Mouse (Mus musculus): ENCODE results near the gene Sbk3. TPM values are rescaled to one million over a fixed set of nuclear protein-coding genes. Genes with fewer than 3 reads are reported as not detected.

Gene Sbk3
- polyA plus RNA-seq, 1 experiment from 2014 or later = 0.25 TPM

DNA sequence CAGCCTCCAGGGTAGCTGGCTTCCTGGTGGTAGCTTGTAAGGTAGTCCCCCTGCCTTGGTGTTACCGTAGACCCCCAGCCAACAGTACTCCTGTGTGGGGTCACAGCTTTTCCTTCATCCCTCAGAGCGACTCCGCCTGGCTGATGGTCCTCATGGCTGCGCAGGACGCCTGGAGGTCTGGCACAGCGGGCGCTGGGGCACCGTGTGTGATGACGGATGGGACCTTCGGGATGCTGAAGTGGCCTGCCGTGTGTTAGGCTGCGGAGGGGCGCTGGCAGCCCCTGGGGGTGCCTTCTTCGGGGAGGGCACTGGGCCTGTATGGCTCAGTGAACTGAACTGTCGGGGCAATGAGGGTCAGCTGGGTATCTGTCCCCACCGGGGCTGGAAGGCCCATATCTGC, 44.1 kb downstream of the Sbk3 start:
- Histone ChIP-seq H3K4me3 (replicated peaks) (no peak overlapping the region), H3K36me3 (no peaks in the 10 kb centered on the region), H3K9me3 (replicated peaks) (no peaks in the 10 kb centered on the region), H3K4me2 (replicated peaks) (no peak overlapping the region), H3K9ac (no peak overlapping the region), H3K27ac (replicated peaks) (no peak overlapping the region), H3K27me3 (no peaks in the 10 kb centered on the region), H3K4me1 (peaks cover 48% of the 10 kb centered on the region)
- ATAC-seq (ENCODE audit: insufficient number of reproducible peaks, low FRiP score, low TSS enrichment, low read depth) = no peak
- WGBS = 78% methylated on average over 16 of the region's 16 CpGs

- Histone ChIP-seq H3K4me1 (peaks cover 51% of the 10 kb centered on the region), H3K9ac (no peak within 1 kb of the TSS), H3K4me3 (replicated peaks) (peak within 1 kb of the TSS; percentile 4; the same call in 1 of the 2 replicates), H3K36me3 (peaks cover 5% of the 10 kb centered on the region), H3K4me2 (replicated peaks) (peak within 1 kb of the TSS; percentile 59; the same call in 1 of the 2 replicates), H3K27me3 (no peaks in the 10 kb centered on the region), H3K27ac (replicated peaks) (peak within 1 kb of the TSS; percentile 91), H3K9me3 (replicated peaks) (no peaks in the 10 kb centered on the region)
- 10% methylated on average over 6 of the region's 6 CpGs for WGBS
- ATAC-seq (ENCODE audit: insufficient number of reproducible peaks, low FRiP score, low TSS enrichment, low read depth) = peak; percentile 47
These were observed 45.3 kb downstream of the Sbk3 start, which contains the start of gene Ssc5d for GRCm38 (mm10) chr7:4925441-4926381. TSS of gene Ssc5d (plus strand) at chr7:4925785.

DNA sequence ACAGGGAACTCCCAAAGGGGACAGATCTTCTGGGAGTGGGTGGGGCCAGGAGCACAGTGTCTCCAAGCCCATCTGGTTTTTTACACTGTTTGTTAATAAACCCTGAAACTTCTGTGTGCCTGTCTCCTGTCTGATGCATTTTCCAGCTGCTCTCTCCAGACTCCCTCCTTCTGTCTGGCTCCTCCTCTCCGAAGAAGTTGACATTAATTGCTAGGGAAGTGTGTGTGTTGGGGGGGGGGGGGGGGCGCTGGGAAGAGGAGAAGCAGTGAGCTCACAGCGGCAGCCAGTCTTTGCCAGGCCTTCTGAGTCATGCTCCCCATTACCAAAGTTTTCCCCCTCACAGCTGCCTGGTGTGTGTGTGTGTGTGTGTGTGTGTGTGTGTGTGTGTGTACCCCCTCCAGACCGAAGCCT, 46.1 kb downstream of the Sbk3 start:
- ATAC-seq (ENCODE audit: insufficient number of reproducible peaks, low FRiP score, low TSS enrichment, low read depth) = peak; percentile 56
- peaks cover 13% of the 10 kb centered on the region for H3K36me3 ChIP-seq
- no peaks in the 10 kb centered on the region for H3K9me3 ChIP-seq (replicated peaks)
- H3K4me1 ChIP-seq = peaks cover 51% of the 10 kb centered on the region
- H3K27ac ChIP-seq (replicated peaks) = peak overlapping the region; percentile 91
- peak overlapping the region; percentile 4; the same call in 1 of the 2 replicates for H3K4me3 ChIP-seq (replicated peaks)
- no peak overlapping the region for H3K9ac ChIP-seq
- H3K4me2 ChIP-seq (replicated peaks) = 0 out of 2 replicates have a peak overlapping the region, but pooled peaks have one; percentile 10
- 3% methylated on average over 3 of the region's 4 CpGs for WGBS
- H3K27me3 ChIP-seq = no peaks in the 10 kb centered on the region

GRCm38 (mm10) chr7:4924483-4924882, 46.5 kb downstream of the Sbk3 start:
- H3K9ac ChIP-seq = no peak overlapping the region; the same call in 1 of the 2 replicates
- no peaks in the 10 kb centered on the region for H3K9me3 ChIP-seq (replicated peaks)
- H3K4me2 ChIP-seq (replicated peaks) = peak overlapping the region; percentile 59
- no peaks in the 10 kb centered on the region for H3K27me3 ChIP-seq
- H3K36me3 ChIP-seq = peaks cover 17% of the 10 kb centered on the region
- peaks cover 51% of the 10 kb centered on the region for H3K4me1 ChIP-seq
- WGBS = under 1% methylated on average over 4 of the region's 4 CpGs
- peak overlapping the region; percentile 91 for H3K27ac ChIP-seq (replicated peaks)
- H3K4me3 ChIP-seq (replicated peaks) = peak overlapping the region; percentile 34
- no peak for ATAC-seq (ENCODE audit: insufficient number of reproducible peaks, low FRiP score, low TSS enrichment, low read depth)

DNA sequence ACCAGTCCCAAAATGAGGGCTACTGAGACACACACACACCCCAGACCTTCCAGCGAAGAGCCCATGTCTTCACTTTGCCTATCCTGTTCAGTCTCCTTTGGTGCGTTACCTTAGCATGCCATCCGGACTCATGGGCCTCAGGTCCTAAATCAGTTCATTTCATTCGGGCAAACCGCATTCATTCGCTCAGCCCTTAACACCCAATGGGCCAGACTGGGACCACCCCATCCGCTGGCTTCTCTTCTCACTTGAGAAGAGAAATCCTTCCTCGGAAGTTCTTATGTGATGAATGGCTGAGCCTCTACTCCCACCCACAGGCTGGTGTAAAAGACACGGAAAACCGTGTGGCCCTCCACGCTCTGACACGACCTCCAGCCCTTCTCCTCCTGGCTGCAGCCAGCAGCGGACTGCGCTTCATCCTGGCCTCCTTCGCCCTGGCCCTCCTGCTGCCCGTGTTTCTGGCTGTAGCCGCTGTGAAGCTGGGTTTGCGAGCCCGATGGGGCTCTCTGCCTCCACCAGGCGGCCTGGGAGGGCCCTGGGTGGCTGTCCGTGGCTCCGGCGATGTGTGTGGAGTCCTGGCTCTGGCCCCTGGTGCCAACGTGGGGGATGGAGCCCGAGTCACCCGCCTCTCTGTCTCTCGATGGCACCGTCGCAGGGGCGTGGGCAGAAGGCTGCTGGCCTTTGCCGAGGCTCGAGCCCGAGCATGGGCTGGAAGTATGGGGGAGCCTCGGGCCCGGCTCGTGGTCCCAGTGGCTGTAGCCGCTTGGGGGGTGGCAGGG, 47.2 kb downstream of the Sbk3 start:
- Histone ChIP-seq H3K27me3 (no peaks in the 10 kb centered on the region), H3K9ac (peak overlapping the region; percentile 5; the same call in 1 of the 2 replicates), H3K4me2 (replicated peaks) (peak overlapping the region; percentile 59), H3K27ac (replicated peaks) (peak overlapping the region; percentile 91), H3K4me1 (peaks cover 51% of the 10 kb centered on the region), H3K9me3 (replicated peaks) (no peaks in the 10 kb centered on the region), H3K36me3 (peaks cover 24% of the 10 kb centered on the region), H3K4me3 (replicated peaks) (peak overlapping the region; percentile 34)
- 5% methylated on average over 37 of the region's 37 CpGs for WGBS
- ATAC-seq (ENCODE audit: insufficient number of reproducible peaks, low FRiP score, low TSS enrichment, low read depth) = no peak

- ATAC-seq (ENCODE audit: insufficient number of reproducible peaks, low FRiP score, low TSS enrichment, low read depth) = peak; percentile 1; the same call in 1 of the 2 replicates
- Histone ChIP-seq H3K4me2 (replicated peaks) (peak overlapping the region; percentile 59), H3K36me3 (peaks cover 31% of the 10 kb centered on the region), H3K27me3 (no peaks in the 10 kb centered on the region), H3K27ac (replicated peaks) (peak overlapping the region; percentile 91), H3K9ac (0 out of 2 replicates have a peak overlapping the region, but pooled peaks have one; percentile 22), H3K9me3 (replicated peaks) (no peaks in the 10 kb centered on the region), H3K4me1 (peaks cover 51% of the 10 kb centered on the region), H3K4me3 (replicated peaks) (peak overlapping the region; percentile 34)
- 2% methylated on average over 14 of the region's 14 CpGs for WGBS
These were observed 47.9 kb downstream of the Sbk3 start for GRCm38 (mm10) chr7:4922931-4923565.

DNA sequence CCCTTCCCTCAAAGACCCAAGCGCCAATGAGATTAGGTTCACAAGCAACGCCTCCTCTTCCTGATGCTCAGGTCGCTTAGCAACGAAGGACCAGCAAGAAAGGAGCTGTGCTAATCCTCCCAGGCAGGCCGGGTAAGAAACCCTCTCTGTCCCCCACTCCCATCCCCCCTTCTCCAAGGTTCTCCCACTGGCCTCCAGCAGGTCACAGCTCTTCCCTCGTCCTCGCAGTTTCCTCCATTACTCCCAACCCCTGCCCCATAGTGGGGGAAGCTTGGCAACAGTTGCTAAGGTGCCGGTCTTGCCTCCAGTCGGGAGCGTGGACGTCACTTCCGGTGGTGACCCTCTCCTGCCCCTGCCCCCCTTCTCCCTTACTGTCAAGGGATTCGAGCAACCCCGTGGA, 48.5 kb downstream of the Sbk3 start:
- ATAC-seq (ENCODE audit: insufficient number of reproducible peaks, low FRiP score, low TSS enrichment, low read depth) = peak; percentile 9; the same call in 1 of the 2 replicates
- Histone ChIP-seq H3K27me3 (no peaks in the 10 kb centered on the region), H3K9me3 (replicated peaks) (no peaks in the 10 kb centered on the region), H3K36me3 (peaks cover 35% of the 10 kb centered on the region), H3K4me1 (peaks cover 51% of the 10 kb centered on the region), H3K27ac (replicated peaks) (peak overlapping the region; percentile 91), H3K9ac (0 out of 2 replicates have a peak overlapping the region, but pooled peaks have one; percentile 22), H3K4me3 (replicated peaks) (peak overlapping the region; percentile 34), H3K4me2 (replicated peaks) (peak overlapping the region; percentile 59)
- WGBS = 1% methylated on average over 14 of the region's 14 CpGs

- peak within 1 kb of the TSS; percentile 34 for H3K4me3 ChIP-seq (replicated peaks)
- peaks cover 41% of the 10 kb centered on the region for H3K36me3 ChIP-seq
- ATAC-seq (ENCODE audit: insufficient number of reproducible peaks, low FRiP score, low TSS enrichment, low read depth) = no peak
- 0 out of 2 replicates have a peak within 1 kb of the TSS, but pooled peaks have one; percentile 22 for H3K9ac ChIP-seq
- H3K27me3 ChIP-seq = no peaks in the 10 kb centered on the region
- H3K4me1 ChIP-seq = peaks cover 55% of the 10 kb centered on the region
- peak within 1 kb of the TSS; percentile 59 for H3K4me2 ChIP-seq (replicated peaks)
- no peaks in the 10 kb centered on the region for H3K9me3 ChIP-seq (replicated peaks)
- WGBS = 29% methylated on average over 8 of the region's 8 CpGs
- peak within 1 kb of the TSS; percentile 91 for H3K27ac ChIP-seq (replicated peaks)
These were observed 49.0 kb downstream of the Sbk3 start, which contains the start of gene Nat14 for GRCm38 (mm10) chr7:4921824-4922482. TSS of gene Nat14 (plus strand) at chr7:4922028.

GRCm38 (mm10) chr7:4920976-4921823, 49.8 kb downstream of the Sbk3 start:
- Histone ChIP-seq H3K27ac (replicated peaks) (0 out of 2 replicates have a peak overlapping the region, but pooled peaks have one; percentile 17), H3K4me1 (peaks cover 58% of the 10 kb centered on the region), H3K4me2 (replicated peaks) (no peak overlapping the region), H3K9ac (no peak overlapping the region), H3K36me3 (peaks cover 41% of the 10 kb centered on the region), H3K9me3 (replicated peaks) (no peaks in the 10 kb centered on the region), H3K4me3 (replicated peaks) (no peak overlapping the region), H3K27me3 (no peaks in the 10 kb centered on the region)
- no peak for ATAC-seq (ENCODE audit: insufficient number of reproducible peaks, low FRiP score, low TSS enrichment, low read depth)
- 59% methylated on average over 23 of the region's 23 CpGs for WGBS
